Mouse (Mus musculus) bone marrow macrophage, adult 2 months (primary cell): ENCODE measurements around the gene Pnpla3.

ENCODE experiments used
- CTCF ChIP-seq: IDR thresholded peaks from 2 replicates; pipeline ENCODE4 v1.5.1; 2012; ENCODE audit warnings: low read depth, mild to moderate bottlenecking, low read length, moderate library complexity
- POLR2A ChIP-seq: IDR thresholded peaks from 2 replicates; pipeline ENCODE4 v1.6.1; 2012; ENCODE audit warnings: mild to moderate bottlenecking, low read depth, low read length, borderline replicate concordance

GRCm38 (mm10) chr15:84216461-84217084 is 48.9 kb downstream of the Pnpla3 start:
- TF ChIP-seq CTCF: no peak
- TF ChIP-seq POLR2A: no peak
